Mouse (Mus musculus) urinary bladder, postnatal 10 days (tissue): Measurements from ENCODE around the gene Sh3bp1.

Experiments used
- DNase-seq: peaks from one replicate; pipeline ENCODE4 v3.0.0; 2022; ENCODE audit warnings: low spot score

Gene Sh3bp1

DNA sequence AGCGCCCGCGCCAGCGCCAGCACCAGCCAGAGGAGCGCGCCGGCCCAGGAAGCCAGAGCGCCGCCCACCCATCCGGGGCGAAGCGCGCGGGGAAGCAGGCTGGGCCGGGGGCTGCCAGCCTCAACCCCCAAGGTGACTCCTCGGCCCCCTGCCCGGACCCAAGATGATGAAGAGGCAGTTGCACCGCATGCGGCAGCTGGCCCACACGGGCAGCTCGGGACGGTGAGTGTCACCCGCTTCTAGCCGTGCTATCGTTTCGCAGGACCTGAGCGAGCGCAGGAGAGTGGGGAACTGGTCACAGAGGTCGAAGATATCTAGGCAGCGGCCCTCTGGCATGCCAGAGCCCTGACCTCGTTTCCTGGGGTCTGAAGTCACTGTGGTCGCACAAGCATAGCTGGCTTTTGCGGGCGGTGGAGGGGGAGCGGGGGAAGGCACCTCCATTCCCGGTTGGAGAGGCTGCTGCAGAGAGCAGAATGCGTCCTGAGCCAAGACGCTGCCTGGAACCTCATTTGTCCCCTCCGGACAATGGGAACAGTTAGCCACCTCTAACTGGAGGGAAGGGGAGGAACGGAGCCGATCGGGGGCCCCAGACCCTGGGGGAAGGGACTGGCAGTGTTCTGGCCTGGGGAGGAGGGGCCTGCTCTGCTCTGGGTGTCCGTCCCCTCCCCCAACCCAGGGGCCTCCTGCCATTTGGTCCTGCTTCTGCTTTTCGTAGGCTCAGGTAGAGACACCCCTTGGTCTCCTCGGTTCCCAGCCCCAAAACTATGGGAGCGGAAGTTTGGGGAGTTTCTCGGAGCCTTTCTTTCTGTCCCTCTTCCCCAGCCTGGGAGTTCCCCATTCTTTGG is at the start of gene Sh3bp1:
Gene Sh3bp1 (plus strand): TSS at position 29 of the 845 bp plus-strand sequence.
- no peak for DNase-seq

DNA sequence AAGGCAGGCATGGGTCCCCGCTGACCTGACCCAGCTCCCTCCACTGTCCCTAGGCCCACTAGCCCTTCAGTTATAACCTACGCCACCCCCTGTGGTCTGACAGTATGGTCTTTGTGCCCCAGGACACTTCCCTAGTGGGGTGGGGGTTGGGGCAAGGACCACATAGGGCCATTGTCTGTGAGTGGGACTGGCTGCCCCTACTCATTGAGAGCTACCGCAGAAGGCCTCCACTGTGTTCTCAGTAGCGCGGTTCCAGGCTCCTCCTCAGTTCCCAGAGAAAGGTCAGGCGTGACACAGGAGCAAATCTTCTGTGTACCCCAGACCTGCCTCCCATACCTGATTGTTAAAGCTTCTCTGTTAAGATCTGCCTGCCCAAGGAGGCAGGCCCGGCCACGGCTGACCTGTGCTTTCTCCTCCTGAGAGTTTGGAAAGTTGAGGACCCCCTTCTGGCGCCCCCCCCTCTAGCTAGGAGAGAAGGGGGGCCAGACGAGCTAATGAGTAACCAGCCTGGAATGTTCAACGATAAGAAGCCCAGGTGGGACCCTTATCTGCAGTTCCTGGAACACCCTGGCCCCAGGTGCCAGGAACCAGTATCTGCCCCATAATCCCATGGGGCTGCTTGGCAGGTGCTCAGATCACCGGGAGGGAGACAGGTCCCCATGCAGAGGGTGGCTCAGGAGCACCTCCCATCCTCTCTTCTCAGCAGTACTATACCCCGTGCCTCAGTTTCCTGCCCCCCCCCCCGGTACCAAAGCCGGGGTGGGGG is 49.3 kb upstream of the Sh3bp1 start:
- DNase-seq: no peak

DNA sequence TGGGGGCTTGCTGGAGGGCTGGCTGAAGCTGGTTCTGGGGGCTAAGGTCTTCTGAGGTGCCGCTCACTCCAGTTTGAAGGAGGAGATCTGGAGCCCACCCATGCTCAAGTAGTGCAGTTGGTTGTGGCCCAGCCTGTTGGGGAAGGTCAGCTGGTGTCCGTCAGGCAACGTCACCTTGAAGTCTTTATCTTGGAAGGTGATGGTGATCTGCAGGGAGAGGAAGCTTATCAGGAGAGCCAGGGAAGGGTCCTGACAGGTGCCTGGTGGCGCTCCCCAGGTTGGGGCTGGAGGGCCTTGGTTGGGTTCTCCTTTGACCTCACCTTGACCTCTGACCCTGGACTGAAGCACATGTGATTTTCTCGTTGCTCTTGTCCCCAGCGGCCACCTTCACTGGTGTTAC is 48.6 kb upstream of the Sh3bp1 start:
- no peak for DNase-seq

DNA sequence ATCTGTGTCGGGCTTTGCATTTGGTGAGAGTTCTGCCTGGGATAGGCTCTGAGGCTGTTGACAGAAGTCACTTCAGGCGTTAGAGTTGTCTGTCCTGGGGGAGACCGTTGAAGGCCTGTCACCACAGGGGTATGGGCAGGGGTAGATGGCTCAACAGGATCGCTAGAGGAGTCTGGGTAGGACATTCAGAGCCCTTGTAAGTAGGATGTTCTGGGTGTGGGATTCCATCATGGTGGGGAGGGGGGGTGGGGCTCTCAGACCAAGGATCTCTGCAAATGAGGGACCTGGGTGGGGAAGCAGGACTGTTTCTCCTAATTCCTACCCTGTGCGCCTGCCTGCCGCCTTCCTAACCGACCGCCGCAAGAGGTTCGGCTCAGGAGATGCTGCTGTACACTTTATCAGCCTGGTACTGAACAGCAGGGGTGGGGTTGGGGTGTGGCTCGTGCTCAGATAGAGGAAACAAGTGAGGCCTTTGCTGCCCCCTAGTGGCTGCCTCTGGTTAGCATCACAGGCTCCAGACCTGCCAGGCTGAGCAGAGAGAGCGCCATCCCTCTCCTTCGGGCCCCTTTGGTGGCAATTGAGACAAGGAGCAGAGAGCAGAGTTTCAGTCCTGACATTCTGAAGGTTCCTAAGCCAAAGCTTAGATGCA is 47.9 kb upstream of the Sh3bp1 start:
- DNase-seq: peak; percentile 79

DNA sequence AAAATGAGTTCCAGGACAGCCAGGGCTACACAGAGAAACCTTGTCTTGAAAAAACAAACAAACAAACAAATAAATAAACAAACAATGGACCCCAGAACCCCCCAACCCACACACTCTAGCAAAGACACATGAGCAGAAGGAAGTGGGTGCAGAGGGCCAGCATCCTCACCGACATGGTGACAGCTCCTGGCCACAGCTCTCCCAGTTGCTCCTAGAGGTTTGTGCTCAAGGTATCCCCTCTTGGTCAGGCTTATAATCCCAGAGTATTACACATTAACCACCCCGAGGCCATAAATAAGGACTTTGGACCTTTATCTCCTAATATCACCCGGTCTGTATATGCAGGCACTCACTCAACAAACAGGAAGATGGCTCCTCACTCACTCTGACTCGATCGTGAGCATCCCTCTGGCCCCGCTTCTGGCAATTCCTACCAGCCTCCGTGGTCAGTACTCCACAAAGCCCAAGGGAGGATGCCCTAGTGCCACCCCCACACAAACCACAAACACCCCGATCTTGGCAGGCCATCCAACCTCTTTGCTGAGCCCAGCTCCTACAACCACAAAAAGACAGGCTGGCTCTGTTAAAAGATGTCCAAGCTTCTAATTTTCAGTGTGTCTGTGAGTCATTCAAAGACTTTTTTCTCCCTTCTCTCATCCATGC is 44.1 kb upstream of the Sh3bp1 start, which contains the start of gene Lgals2:
Gene Lgals2 (minus strand): TSS at position 227 of the 663 bp plus-strand sequence.
- DNase-seq: no peak

DNA sequence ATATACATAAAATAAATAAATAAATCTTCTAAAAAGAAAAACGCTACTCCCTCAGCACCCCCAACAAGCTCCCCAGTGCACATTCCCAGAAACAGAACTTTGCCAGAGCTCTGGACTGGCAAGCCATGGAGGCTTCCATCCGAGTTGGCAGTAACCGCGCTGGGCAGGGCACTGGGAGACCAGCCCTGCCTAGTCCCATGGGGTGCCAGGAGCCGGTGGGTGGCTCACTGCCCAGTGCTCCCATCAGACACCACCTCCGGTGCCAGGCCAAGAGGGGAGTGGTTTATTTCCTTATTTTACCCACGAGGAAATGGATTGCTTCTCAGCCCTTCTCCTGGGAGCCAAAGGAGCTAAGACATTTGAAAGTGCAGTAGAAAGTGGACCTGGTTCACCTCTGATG is 42.6 kb upstream of the Sh3bp1 start:
- DNase-seq: no peak

DNA sequence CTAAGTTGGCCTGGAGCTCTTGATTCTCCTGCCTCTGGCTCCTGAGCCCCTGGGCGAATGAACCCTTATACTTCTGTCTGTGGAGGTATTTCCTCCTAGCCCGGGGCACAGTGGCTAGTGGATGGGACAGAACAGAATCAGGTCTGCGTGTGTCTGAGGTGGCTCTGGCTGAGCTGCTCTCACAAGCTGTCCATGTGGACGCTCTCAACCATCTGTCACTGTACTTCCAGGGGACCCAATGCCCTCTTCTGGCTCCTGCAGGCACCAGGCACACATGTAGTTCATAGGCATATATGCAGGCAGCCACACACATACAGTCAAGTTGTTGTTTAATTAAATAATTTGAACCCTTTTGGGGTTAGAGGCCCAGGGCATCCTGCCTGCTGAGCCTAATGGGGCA is 40.3 kb upstream of the Sh3bp1 start:
- no peak for DNase-seq

DNA sequence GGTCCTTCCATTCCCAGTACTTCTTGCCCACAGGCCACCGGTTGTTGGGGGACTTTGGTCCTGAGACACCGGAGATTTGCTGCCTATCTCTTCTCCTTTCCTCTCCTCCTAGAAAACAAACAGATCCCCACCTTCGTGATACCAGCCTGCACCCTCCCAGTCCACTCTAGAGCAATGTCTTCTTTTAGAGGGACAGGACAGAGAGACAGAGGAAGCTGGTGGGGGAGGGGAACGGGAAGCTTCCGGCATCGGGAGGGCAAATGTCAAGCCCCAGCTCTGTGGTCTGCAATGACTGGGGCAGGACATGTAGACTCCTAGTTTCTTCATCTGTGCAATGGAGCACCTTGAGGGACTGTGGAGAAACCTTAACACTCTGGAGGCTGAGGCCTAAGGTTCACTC is 39.9 kb upstream of the Sh3bp1 start:
- no peak for DNase-seq

DNA sequence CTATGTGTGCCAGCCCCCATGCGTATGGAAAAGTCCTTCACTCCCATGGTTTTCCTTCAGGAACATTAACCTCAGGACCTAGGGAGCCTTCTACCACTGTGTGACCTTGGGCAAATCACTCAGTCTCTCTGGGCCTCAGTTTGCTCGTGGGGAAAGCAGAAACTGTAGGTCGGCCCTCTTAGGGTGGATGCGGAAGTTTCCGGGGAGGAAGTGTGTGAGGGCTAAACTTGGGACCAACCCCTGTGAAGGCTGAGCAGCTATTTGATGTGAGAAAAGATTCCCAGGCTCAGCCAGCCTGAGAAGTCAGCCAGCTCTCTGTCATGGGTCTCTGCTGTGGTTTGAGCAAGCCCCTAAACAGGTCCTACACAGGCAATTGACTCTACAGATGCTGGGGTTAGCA is 37.3 kb upstream of the Sh3bp1 start:
- no peak for DNase-seq

DNA sequence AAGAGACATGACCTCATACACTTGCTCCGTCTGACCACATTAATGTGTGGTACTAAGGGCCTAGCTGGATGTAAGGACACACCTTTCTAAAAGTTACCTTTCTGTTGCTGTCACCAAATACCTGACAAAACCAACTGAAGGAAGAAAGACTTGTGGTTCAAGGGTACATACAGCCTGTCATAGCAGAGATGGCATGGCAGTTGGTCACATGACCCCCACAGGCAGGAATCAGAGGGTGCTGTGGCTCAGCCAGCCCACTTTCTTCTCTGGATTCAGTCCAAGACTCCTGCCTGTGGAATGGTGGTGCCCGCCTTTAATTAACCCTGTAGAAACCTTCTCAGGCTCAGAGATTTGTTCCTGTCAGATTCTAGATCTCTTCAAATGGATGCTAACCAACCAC is 36.4 kb upstream of the Sh3bp1 start:
- no peak for DNase-seq

DNA sequence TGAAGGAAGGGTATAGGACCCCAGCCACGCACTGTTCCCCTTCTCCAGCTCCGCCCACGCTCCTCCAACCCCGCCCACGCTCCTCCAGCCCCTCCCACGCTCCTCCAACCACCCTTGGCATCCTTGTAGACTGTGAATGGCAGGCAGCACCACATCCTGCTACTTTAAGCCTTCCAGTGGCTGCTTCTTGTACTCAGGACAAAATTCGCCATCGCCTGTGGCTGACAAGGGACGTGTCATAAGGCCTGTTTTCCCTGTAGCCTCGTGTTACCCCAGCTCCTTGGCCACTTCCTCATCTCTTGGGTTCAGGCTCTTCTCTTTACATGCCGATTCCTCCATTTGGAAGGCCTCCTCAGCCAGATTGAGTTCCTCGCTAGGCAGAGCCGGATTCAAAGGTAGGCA is 35.7 kb upstream of the Sh3bp1 start:
- no peak for DNase-seq

DNA sequence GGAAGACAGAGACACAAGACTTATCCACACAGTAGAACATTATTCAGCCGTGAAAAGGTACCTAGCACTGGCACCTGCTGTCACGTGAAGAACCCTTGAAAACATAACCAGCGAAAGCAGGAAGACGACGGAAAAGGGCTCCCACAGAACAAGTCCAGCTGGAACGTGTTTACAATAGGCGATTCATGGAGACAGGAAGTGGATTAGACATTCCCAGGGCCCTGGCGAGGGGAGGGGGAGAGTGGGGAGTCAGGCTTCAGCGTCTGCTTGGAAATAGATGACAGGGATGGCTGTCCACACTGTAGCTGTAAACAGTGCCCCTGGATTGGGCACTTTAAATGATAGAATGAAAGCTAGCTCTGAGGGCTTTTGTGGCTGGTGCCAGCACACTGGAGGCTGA is 31.2 kb upstream of the Sh3bp1 start:
- DNase-seq: no peak

DNA sequence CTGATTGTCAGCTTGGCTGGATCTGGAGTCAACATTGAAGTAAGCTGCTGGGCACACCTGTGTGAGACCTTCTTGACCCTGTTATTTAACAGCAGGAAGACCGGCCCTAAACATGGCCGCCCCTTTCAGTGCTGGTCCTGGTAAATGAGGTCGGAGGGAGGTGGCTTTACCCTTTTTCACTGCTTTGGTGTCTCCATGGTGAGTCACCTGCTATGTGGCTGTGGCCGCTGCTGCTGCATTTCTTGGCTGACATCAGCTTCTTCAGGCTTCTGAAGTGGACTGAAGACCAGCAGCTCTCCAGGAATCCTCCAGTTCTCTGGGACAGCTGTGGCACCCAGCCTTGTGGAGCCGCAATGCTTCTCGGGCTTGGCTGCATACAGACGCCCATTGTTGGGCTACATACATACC is 30.7 kb upstream of the Sh3bp1 start:
- DNase-seq: no peak

DNA sequence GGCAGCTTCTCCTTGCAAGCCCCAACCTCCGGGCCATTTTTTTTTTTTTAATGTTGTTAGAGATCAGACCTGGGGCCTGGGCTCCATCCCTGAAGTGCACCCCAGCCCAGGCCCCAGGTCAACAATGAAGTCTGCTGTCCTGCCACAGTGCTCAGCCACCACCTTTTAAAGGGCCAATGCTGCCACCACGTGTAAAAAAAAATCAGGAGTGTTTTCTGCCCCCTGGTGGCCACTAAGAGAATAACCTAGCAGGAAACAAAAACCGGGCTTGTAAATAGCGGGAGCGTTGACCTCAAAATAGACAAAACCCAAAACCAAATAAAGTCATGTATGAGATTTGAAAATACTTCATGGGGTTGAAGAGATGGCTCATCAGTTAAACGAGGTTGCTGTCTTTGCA is 29.8 kb upstream of the Sh3bp1 start:
- DNase-seq: no peak

DNA sequence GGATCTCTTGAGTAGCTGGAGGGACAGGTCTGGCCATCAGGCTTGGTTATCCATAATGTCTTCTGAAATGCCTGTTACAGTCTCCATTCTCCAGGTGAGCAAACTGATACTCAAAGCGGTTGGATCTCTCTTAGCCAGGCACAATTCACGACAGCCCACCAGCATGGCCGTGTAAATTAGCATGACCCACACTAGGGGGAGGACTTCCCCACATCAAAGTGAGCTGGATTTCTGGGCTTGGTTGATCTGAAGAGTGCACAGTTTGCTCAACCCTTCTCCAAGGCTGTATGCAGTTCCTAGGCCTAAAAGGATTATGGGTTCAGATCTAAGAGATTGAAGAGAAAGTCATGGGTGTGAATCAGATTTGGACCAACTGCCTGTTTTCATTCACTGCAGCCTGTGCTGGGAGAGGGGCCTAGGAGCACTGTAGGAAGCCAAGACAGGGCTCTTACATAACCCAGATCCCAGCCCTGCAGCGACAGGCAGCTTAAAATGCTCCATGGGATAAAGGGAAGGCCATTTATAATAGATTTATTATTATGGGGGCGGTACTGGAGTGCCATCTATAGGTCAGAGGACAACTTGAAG is 27.5 kb upstream of the Sh3bp1 start:
- DNase-seq: no peak

DNA sequence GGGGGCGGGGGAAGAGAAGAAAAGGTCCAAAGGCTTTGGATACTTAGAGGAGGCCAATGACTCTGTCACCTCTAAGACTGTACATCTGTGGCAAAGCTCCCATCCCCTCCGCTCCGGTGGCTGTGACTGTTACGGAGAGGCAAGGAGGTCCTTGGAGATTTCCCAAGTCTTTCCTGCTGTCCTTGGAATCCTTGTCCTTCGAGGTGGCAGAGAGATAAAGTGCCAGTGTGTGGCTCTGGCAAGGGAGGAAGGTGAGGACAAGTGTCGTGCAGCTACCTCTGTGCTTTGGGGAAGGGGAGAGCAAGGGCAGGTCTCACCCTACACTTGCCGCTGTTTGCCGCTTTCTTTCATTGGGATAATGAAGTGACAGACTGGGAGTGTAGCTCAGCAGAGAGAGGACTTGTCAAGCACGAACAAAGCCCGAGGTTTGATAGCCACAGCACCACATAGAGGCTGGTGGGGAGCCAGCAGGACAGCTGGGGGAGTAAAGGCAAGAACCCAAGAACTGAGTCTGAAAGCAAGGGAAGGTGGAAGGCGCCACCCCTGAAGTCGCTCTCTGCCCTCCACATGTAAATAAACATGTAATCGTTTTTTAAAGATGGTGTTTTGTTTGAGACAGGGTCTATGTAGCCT is 25.6 kb upstream of the Sh3bp1 start:
- DNase-seq: no peak

DNA sequence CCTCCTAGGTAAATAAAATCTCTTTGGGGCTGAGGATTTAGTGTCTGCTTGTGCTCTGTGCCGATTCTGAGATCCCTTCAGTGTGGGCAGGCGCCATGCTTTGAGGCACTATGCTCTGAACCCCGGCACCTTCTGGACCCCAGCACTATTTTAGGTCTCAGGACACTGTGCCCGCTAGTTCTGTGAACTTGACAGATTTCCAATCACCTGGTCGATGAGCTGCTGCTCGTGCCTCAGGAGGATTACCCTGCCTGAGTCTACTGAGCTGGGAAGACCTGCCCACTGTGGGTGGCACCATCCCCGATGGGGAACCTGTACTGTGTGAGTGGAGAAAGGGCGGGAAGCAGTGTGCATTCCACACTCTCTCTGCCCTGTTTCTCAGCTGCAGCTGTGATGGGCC is 24.6 kb upstream of the Sh3bp1 start:
- no peak for DNase-seq

DNA sequence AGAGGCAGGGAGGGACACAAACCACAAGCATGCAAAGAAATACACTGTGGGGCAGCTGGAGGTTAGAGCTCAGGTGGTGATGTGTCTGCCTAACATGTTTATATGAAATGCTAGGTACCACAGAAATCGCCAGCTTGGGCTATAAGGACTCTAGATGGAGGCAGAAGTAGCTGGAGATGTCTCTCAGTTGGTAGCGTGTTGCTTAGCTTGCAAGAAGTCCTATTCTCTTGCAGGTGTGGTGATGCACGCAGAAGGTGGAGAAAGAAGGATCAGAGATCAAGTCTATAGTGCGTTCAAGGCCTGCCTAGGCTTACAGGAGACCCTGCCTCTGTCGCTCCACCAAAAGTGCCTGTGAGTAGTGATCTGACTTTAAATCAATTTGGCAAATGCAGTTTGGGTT is 24.0 kb upstream of the Sh3bp1 start:
- no peak for DNase-seq

DNA sequence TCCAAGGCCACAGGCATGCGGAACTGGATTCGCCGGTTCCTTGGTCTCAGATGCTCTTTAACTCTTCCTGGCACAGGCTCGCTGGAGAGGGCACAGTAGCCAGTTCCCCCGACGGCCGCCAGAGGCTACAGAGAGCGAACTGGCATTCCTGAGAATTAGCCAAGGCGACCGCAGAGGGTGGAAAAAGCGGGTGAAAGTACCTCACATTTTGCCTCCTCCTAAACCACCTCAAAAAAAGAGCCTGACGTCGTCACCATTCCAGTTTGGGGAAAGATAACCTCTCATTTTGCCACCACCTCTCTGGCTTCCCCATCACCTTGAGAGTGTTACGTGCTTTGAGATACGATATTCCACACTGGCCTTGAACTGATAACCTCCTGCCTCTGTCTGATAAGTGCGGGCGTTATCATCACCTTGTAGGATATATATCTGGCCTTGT is 23.3 kb upstream of the Sh3bp1 start:
- DNase-seq: peak; percentile 67

DNA sequence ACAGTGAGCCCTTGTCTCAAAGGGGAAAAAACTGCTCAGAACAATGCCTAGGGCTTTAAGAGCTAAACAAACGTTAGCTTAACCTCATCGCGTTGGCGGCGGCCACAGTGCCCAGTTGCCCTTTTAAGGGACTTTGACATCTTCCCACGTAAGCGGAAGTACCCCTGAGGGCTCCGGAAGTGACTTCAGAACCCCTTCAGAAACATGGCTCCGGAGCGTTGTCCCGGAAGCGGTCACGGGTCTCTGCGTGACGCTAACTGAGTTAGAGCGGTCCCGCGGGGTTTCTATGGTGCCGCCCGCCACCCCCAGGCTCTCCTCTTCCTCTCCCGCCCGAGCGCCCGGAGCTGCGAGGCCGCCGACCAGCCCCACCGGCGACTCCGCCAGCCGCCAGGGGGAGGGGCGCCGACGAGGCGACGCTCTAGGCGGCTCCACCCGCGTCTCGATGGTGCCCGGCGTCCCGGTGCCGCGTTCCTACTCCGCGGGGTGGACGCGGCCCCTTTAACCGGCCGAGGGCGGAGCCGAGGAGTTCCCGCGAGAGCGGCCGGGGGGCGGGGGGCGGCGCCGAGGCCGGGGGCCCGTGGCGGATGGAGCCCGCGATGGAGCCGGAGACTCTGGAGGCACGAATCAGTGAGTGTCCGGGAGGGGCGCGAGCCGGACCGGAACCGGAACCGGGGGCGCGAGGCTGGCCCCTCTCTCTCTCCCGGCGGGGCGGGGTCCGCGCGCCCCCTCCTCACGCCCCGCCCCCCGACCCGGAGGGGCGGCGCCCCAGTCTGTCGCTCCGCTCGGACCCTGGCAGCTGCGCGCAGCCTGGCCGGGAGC is 22.4 kb upstream of the Sh3bp1 start, which contains the start of gene Gga1:
Gene Gga1 (plus strand): TSS at position 200 of the 819 bp plus-strand sequence.
- peak; percentile 69 for DNase-seq
